Mouse (Mus musculus) lung, adult 18-20 months (tissue): ENCODE data around the gene 2310022A10Rik.
"Not testable (repeated sequence)": the region's sequence is repeated elsewhere in the genome, so short reads cannot be mapped to it uniquely, and the experiment has no call there.

Source experiments
- DNase-seq, 2 experiments: peaks; one replicate each; pipeline ENCODE4 v3.0.0; 2022; ENCODE audit warnings: mixed read lengths in 2 of 2

2310022A10Rik gene

DNA sequence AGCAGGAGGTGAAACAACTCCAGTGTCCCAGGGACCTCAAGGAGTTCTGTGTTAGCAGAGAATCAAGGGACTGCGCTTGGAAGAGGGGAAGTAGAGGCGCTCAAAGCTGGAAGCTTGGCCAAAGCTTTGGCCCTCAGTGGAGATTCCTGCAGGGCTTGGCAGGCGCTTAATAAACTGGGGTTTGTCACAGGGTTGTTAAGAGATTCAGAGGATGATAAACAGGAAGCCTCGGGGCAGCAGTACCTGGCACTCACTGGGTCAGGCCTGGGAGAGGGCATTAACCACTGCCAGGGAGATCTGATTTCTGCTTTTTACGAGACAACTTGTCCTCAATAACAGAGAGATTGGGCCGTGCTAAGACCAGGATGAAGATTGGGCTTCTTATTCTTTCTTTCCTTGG, 68.0 kb downstream of the 2310022A10Rik start:
- no peak for DNase-seq

DNA sequence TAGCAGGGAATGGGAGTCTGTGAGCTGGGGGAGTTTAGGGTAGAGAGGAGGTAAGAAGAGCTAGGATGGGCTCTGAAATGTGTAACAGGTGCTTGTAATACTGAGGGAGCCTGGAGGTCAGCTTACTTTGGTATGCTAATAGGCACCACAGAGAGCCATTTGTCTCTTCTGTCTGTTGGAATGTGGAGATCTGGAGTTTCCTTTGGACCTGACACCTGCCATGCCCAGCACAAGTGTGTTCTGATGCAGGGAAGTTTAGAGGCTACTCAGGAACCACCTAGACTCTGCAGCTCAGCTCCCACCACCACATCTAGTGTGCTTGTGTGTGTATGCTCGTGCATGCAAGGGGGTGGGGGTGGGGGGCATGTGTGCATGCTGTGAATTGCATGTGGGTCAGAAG, 69.2 kb downstream of the 2310022A10Rik start:
- no peak for DNase-seq

DNA sequence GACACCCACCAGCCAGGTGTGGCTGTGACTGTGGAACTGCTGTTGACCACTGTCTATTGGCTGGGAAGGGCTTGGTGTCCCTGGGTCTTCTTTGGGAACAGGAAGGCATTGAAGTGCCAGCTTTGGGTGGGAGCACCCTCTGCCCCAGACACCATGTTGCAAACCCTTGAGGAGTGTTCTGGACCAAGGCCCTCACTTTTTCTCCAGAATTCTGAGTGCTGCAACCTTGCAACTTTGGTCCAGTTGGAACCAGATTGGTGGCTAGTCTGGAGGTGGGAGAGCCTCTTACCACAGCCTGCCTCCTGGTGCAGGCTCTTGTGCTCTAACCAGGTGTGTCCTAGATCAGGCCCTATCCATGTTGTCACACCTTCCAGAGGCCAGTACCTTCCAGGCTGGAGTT, 71.9 kb downstream of the 2310022A10Rik start:
- no peak for DNase-seq

DNA sequence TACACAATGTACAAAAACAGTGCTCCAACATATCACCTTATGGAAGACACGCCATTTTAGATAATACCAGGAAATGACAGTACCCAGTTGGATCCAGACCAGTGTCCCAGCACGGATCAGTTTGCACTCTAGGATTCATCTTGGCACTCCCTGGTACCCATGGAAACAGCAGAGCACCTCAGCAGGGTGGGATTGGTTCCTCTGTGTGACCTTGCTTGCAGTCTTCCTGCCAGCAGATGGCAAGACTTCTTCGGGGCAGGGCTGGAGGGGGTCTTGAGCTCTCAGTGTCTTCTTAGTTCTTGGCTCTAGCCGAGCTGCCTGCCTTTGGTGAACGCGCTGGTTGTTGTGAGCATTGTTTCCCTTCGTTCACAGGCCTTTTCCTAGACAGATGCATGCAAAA, 74.7 kb downstream of the 2310022A10Rik start:
- DNase-seq = no peak

DNA sequence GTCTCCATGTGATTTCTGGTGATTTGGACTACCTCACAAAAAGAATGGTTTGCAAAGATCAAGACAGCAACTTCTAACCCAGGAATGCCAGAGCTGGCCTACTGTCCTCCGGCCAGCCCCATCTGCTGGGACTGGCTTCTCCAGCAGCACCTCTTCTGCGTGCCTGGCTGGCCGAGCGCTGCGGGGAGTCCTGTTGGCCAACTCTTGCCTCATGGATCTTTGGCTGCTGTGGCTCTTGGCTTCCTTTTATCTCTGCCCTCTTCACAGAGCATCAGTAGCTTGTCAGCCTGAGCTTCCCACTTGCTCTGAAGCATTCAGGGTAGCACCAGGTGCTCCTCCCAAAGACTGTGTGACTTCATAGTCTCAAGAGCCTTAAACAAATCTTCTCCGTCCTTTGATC, 75.2 kb downstream of the 2310022A10Rik start:
- DNase-seq = no peak

DNA sequence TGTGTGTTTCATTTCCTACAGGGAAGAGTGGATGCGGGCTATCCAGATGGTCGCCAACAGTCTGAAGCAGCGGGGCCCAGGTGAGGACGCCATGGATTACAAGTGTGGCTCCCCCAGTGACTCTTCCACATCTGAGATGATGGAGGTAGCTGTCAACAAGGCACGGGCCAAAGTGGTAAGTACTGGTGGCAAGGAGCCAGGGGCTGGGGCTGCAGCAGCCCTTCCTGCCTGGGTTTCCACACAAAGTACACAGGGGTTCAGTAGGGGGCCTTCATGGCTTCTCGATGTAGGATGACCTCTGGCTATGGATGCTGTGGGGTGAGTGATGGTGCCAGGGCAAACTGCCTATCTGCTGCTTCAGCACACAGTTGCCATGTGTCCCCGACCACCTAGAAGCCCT, 75.8 kb downstream of the 2310022A10Rik start:
- not testable (repeated sequence) for DNase-seq

DNA sequence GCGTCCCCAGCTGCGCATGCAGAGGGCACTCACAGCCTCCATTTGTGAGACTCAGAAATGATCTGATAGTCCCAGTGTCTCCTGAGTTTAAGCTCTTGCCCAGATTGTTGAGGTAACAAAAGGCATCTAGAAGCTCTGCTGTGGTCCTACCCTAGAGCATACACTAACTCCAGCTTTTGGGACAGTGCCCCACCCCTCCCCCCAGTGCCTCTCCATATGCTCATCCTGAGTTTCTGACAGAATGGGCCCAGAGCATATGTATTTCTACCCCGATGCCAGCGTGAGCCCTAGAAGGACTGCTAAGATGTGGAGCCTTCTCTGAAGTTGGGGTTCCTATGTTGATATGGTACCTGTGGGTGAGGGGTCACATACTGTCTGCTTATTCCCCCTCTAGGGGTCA, 78.4 kb downstream of the 2310022A10Rik start:
- DNase-seq = no peak
